Mouse (Mus musculus) liver, embryonic 14.5 days (tissue): Measurements from ENCODE around the gene Rbm34. TPM values are rescaled to one million over a fixed set of nuclear protein-coding genes. Genes with fewer than 3 reads are reported as not detected.
"Not testable (repeated sequence)": the region's sequence is repeated elsewhere in the genome, so short reads cannot be mapped to it uniquely, and the experiment has no call there.

Source experiments
- ATAC-seq: fragments of 200-750 bp; cut with Nextera tagmentation; 2 replicates; pipeline ENCODE4 v1.8.0; 2017; ENCODE audit warnings: moderate number of reproducible peaks, mild to moderate bottlenecking, moderate library complexity; ENCODE audit not compliant: insufficient read depth
- DNase-seq, 3 experiments: peaks; one replicate each; pipeline ENCODE4 v3.0.0-alpha.2; 2012 to 2013; ENCODE audit warnings: low read depth in 3 of 3, low spot score in 3 of 3
- H3K27ac ChIP-seq: fragments of 300-500 bp; sonication (generic); 2 replicates; pipeline ENCODE4 v1.5.1; 2014; ENCODE audit warnings: moderate library complexity, mild to moderate bottlenecking, control low read depth, inconsistent platforms
- H3K27me3 ChIP-seq: fragments of 300-500 bp; sonication (generic); 2 replicates; pipeline ENCODE4 v1.6.1; 2014; ENCODE audit warnings: mild to moderate bottlenecking, low read length, moderate library complexity; ENCODE audit not compliant: control insufficient read depth, insufficient read depth
- H3K36me3 ChIP-seq: fragments of 300-500 bp; sonication (generic); replicated peaks from 2 replicates; pipeline ENCODE4 v1.6.1; 2014; ENCODE audit warnings: low read depth; ENCODE audit not compliant: control insufficient read depth, insufficient read depth
- H3K4me1 ChIP-seq, 2 experiments: fragments of 200-500 bp in 1 of 2; fragments of 300-500 bp in 1 of 2; sonication (generic) in 1 of 2; replicated peaks; 2 replicates each; pipeline ENCODE4 v1.6.1; 2012 to 2014; ENCODE audit warnings: antibody characterized with exemption in 1 of 2, inconsistent platforms in 1 of 2, low read length in 1 of 2; ENCODE audit not compliant: control insufficient read depth in 2 of 2, insufficient read depth in 2 of 2
- H3K4me2 ChIP-seq: fragments of 300-500 bp; sonication (generic); 2 replicates; pipeline ENCODE4 v1.6.1; 2014; ENCODE audit warnings: low read depth, mild to moderate bottlenecking, control low read depth, moderate library complexity
- H3K4me3 ChIP-seq, 2 experiments: fragments of 200-500 bp in 1 of 2; fragments of 300-500 bp in 1 of 2; sonication (generic) in 1 of 2; 2 replicates each; pipeline ENCODE4 v1.5.1; 2012 to 2014; ENCODE audit warnings: low read depth in 2 of 2, low read length in 2 of 2, mild to moderate bottlenecking in 2 of 2, control low read depth in 1 of 2, inconsistent platforms in 1 of 2, moderate library complexity in 1 of 2; ENCODE audit not compliant: insufficient read depth in 1 of 2
- H3K9ac ChIP-seq: fragments of 300-500 bp; sonication (generic); replicated peaks from 2 replicates; pipeline ENCODE4 v1.6.1; 2014; ENCODE audit warnings: mild to moderate bottlenecking, control low read depth, moderate library complexity
- H3K9me3 ChIP-seq: fragments of 300-500 bp; sonication (generic); 2 replicates; pipeline ENCODE4 v1.6.1; 2016; ENCODE audit warnings: low read length, mixed read lengths; ENCODE audit not compliant: control insufficient read depth
- CTCF ChIP-seq: IDR thresholded peaks from 2 replicates; pipeline ENCODE4 v1.5.1; 2016; ENCODE audit warnings: antibody characterized with exemption, low read depth, control low read depth
- EP300 ChIP-seq: IDR thresholded peaks from 2 replicates; pipeline ENCODE4 v1.6.1; 2016; ENCODE audit warnings: antibody characterized with exemption, low read depth
- WGBS: fragments of 180-500 bp; shearing (Covaris S2); extraction: QIAGEN DNeasy Blood & Tissue Kit; methylation state at CpG from one replicate; pipeline ENCODE4 v1.1.7; 2014; ENCODE audit not compliant: insufficient replicate concordance; 5-methylcytosine and 5-hydroxymethylcytosine counted together
- polyA plus RNA-seq, 2 experiments: library from polyadenylated mRNA; depleted of rRNA in 1 of 2; stranded (reverse) in 1 of 2; unstranded in 1 of 2; fragments of >200 nt; fragmentation: Nextera tagmentation in 1 of 2; extraction: Ambion mirVana in 1 of 2; gene quantifications; 2 replicates each; pipeline versions ENCODE4 v1.2.1 to v1.2.3; 2012 to 2014

The Rbm34 gene
- polyA plus RNA-seq, 2 experiments = 5.2 to 9.6 TPM

GRCm38 (mm10) chr8:126918356-126918755 lies 52.5 kb downstream of the Rbm34 start:
- 71% methylated on average over 1 of the region's 1 CpGs for WGBS
- H3K36me3 ChIP-seq = no peaks in the 10 kb centered on the region

GRCm38 (mm10) chr8:126917179-126917905 lies 53.5 kb downstream of the Rbm34 start:
- no peak for ATAC-seq
- H3K9ac ChIP-seq = no peak overlapping the region
- TF ChIP-seq EP300 = no peak
- TF ChIP-seq CTCF = no peak
- no peaks in the 10 kb centered on the region for H3K36me3 ChIP-seq
- H3K9me3 ChIP-seq = no peaks in the 10 kb centered on the region
- DNase-seq = no peak
- H3K4me2 ChIP-seq = no peak overlapping the region
- 34% methylated on average over 6 of the region's 6 CpGs for WGBS
- 0 out of 4 replicates have a peak, but pooled peaks cover 0 to 2% of the 10 kb centered on the region in 2 experiments for H3K4me1 ChIP-seq
- H3K4me3 ChIP-seq = no peak overlapping the region
- H3K27me3 ChIP-seq = no peaks in the 10 kb centered on the region
- H3K27ac ChIP-seq = no peak overlapping the region

More at GRCm38 (mm10) chr8:126918356-126918755, 52.5 kb downstream of the Rbm34 start:
- H3K4me2 ChIP-seq = no peak overlapping the region
- no peak overlapping the region for H3K27ac ChIP-seq
- no peak for TF ChIP-seq EP300
- no peak for TF ChIP-seq CTCF
- 0 out of 4 replicates have a peak, but pooled peaks cover 0 to 2% of the 10 kb centered on the region in 2 experiments for H3K4me1 ChIP-seq
- no peak overlapping the region for H3K9ac ChIP-seq
- H3K9me3 ChIP-seq = no peaks in the 10 kb centered on the region
- H3K4me3 ChIP-seq = no peak overlapping the region
- ATAC-seq = no peak
- DNase-seq = no peak
- no peaks in the 10 kb centered on the region for H3K27me3 ChIP-seq

GRCm38 (mm10) chr8:126916611-126917010 lies 54.3 kb downstream of the Rbm34 start:
- H3K4me3 ChIP-seq = no peak overlapping the region
- H3K36me3 ChIP-seq = no peaks in the 10 kb centered on the region
- no peak overlapping the region for H3K9ac ChIP-seq
- H3K4me2 ChIP-seq = no peak overlapping the region
- ATAC-seq (no peak), DNase-seq (no peak)
- WGBS = 73% methylated on average over 4 of the region's 4 CpGs
- no peak overlapping the region for H3K27ac ChIP-seq
- no peaks in the 10 kb centered on the region for H3K27me3 ChIP-seq
- TF ChIP-seq EP300 = no peak
- no peak for TF ChIP-seq CTCF
- 0 out of 4 replicates have a peak, but pooled peaks cover 0 to 2% of the 10 kb centered on the region in 2 experiments for H3K4me1 ChIP-seq
- H3K9me3 ChIP-seq = no peaks in the 10 kb centered on the region

DNA sequence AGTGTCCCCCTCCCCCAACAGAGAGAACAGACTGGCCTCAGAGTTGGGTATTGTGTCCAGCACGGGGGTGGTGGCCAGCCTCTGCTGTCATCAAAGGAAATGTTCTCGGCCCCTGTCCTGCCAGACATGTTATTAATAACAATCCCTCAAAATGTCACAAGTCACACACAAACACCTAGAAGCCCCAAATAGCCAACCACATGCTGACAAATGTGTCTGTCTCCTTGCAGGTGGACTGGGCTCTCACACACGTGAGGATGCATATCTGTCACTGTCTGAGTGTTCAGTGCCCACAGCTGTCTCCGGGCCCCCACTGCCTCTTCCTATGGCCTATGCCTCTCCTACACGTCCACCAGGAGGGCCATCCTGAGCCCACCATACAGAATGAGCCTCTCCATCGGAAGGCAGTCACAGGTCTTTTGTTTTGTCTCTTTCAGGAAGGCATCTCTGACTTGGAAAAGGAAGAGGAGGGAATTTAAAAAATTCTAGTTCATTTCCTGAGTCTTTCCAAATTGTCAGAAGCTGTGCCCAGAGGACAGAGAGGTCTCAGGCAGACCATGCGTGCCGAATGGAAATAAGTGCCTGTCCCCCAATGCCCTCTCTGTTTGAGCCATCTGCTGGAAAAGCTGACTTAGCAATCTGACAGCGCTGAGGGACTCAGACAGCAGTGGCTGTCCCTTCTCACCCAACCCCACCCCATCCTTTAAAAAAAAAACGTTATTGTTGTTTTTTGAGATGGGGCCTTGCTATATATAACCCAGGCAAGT lies 56.1 kb downstream of the Rbm34 start:
- no peak for ATAC-seq
- no peak for DNase-seq

DNA sequence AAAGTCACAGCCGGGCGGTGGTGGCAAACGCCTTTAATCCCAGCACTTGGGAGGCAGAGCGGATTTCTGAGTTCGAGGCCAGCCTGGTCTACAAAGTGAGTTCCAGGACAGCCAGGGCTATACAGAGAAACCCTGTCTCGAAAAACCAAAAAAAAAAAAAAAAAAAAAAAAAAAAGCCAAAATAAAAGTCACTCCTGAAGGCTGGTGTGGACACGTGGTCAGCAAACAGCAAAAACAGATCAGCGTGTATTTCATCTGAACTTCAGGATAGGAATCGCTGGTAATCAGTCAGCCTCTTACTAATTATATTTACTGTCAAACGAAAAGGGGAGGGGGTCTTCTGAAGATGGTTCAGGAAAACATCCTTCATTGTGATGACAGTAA lies 56.8 kb downstream of the Rbm34 start:
- ATAC-seq, H3K36me3 ChIP-seq, H3K4me3 ChIP-seq, H3K4me2 ChIP-seq, DNase-seq, H3K4me1 ChIP-seq, H3K27me3 ChIP-seq, H3K27ac ChIP-seq, H3K9ac ChIP-seq, H3K9me3 ChIP-seq: not testable (repeated sequence)
- WGBS = 63% methylated on average over 9 of the region's 10 CpGs

More for the DNA sequence above, 56.1 kb downstream of the Rbm34 start:
- 0 out of 4 replicates have a peak, but pooled peaks cover 0 to 2% of the 10 kb centered on the region in 2 experiments for H3K4me1 ChIP-seq
- no peak overlapping the region for H3K4me2 ChIP-seq
- H3K9ac ChIP-seq = no peak overlapping the region
- H3K27ac ChIP-seq = no peak overlapping the region
- H3K36me3 ChIP-seq = no peaks in the 10 kb centered on the region
- WGBS = 40% methylated on average over 10 of the region's 10 CpGs
- no peak for TF ChIP-seq CTCF
- no peak for TF ChIP-seq EP300
- H3K27me3 ChIP-seq = no peaks in the 10 kb centered on the region
- no peaks in the 10 kb centered on the region for H3K9me3 ChIP-seq
- no peak overlapping the region for H3K4me3 ChIP-seq
